Mouse (Mus musculus): ENCODE measurements around the gene Taf5l.

- no peak for TF ChIP-seq CTCF (conservative IDR thresholded peaks at IDR 0.05; ENCODE audit: insufficient read depth, insufficient read length, low read depth, low read length)
- no peak for TF ChIP-seq POLR2A (IDR thresholded peaks at IDR 0.05; ENCODE audit: low read depth, low read length)
Measured at GRCm38 (mm10) chr8:123958130-123958529, 63.1 kb downstream of the Taf5l start.
